Mouse (Mus musculus) forebrain, embryonic 16.5 days (tissue): Measurements from ENCODE around the gene Carmil1. TPM values are rescaled to one million over a fixed set of nuclear protein-coding genes. Genes with fewer than 3 reads are reported as not detected.
A peak's percentile ranks its signal among the peaks of the same experiment; 100 is the strongest.

Source experiments
- ATAC-seq: fragments of 200-750 bp; cut with Nextera tagmentation; 2 replicates; pipeline ENCODE4 v1.8.0; 2017; ENCODE audit warnings: mild to moderate bottlenecking, moderate library complexity
- H3K27ac ChIP-seq: fragments of 300-500 bp; sonication (generic); 2 replicates; pipeline ENCODE4 v1.5.1; 2014; ENCODE audit warnings: low read length, control low read depth
- H3K27me3 ChIP-seq: fragments of 300-500 bp; sonication (generic); replicated peaks from 2 replicates; pipeline ENCODE4 v1.6.1; 2014; ENCODE audit warnings: low read length; ENCODE audit not compliant: control insufficient read depth, insufficient read depth
- H3K36me3 ChIP-seq: fragments of 300-500 bp; sonication (generic); 2 replicates; pipeline ENCODE4 v1.6.1; 2014; ENCODE audit not compliant: control insufficient read depth, insufficient read depth
- H3K4me1 ChIP-seq: fragments of 300-500 bp; sonication (generic); replicated peaks from 2 replicates; pipeline ENCODE4 v1.6.1; 2014; ENCODE audit warnings: low read length; ENCODE audit not compliant: control insufficient read depth, insufficient read depth
- H3K4me2 ChIP-seq: fragments of 300-500 bp; sonication (generic); 2 replicates; pipeline ENCODE4 v1.6.1; 2014; ENCODE audit warnings: mild to moderate bottlenecking, low read length, control low read depth
- H3K4me3 ChIP-seq: fragments of 300-500 bp; sonication (generic); replicated peaks from 2 replicates; pipeline ENCODE4 v1.5.1; 2014; ENCODE audit warnings: mild to moderate bottlenecking, low read length, control low read depth
- H3K9ac ChIP-seq: fragments of 300-500 bp; sonication (generic); replicated peaks from 2 replicates; pipeline ENCODE4 v1.6.1; 2014; ENCODE audit warnings: low read depth, low read length, control low read depth
- H3K9me3 ChIP-seq: fragments of 300-500 bp; sonication (generic); 2 replicates; pipeline ENCODE4 v1.6.1; 2016; ENCODE audit warnings: low read length; ENCODE audit not compliant: control insufficient read depth
- WGBS: fragments of 180-500 bp; shearing (Covaris S2); extraction: QIAGEN DNeasy Blood & Tissue Kit; methylation state at CpG from one replicate; pipeline ENCODE4 v1.1.7; 2014; 5-methylcytosine and 5-hydroxymethylcytosine counted together
- polyA plus RNA-seq: library from polyadenylated mRNA; unstranded; fragments of >200 nt; fragmentation: Nextera tagmentation; extraction: Ambion mirVana; gene quantifications from 2 replicates; pipeline ENCODE4 v1.2.1, GENCODE M21; 2015

The Carmil1 gene
- polyA plus RNA-seq, 1 experiment from 2014 or later = 53.8 TPM

DNA sequence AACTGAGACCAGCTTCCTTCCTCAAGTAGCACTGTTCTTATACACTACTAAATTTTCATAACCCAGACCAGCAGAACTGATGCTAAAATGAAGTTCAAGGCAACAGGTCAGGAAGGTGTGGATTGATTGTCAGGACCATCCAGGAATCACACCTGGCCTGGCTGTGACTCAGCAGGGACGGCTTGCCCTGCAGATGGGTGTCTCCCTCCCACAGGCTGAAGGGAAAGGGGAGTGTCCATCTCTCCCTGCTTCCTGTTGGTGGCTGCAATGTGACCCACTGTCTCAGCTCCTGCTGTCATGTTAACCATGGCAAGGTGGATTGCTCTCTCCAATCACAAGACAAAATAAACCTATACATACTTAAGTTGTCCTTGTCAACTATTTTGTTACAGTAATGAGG, 215.1 kb downstream of the Carmil1 start:
- ATAC-seq = no peak
- 83% methylated on average over 1 of the region's 1 CpGs for WGBS

DNA sequence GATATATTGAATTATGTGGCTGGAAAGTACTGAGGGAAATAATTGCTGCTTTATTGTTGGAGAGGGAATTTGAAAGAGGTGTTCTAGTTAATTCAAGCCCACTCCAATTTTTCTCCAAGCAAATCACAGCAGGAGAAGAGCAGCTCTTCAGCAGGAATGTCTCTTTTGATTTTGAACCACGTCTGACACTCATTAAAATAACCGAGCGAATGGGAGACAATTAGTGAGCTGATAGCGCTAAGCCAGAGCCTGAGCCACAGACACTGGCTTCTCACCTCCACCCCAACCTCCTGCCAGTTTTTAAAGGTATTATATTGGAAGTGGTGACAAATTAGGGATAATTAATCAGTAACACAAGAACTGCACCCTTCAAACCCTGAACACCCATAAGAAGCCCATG, 217.8 kb downstream of the Carmil1 start:
- Histone ChIP-seq H3K9me3 (no peaks in the 10 kb centered on the region), H3K9ac (no peak overlapping the region), H3K36me3 (no peaks in the 10 kb centered on the region), H3K4me1 (peaks cover 4% of the 10 kb centered on the region), H3K27me3 (no peaks in the 10 kb centered on the region), H3K4me3 (no peak overlapping the region), H3K4me2 (no peak overlapping the region), H3K27ac (peak overlapping the region; percentile 12; the same call in 1 of the 2 replicates)
- ATAC-seq = peak; percentile 68
- WGBS = 3% methylated on average over 4 of the region's 4 CpGs

More for the DNA sequence above, 215.1 kb downstream of the Carmil1 start:
- Histone ChIP-seq H3K27me3 (no peaks in the 10 kb centered on the region), H3K36me3 (no peaks in the 10 kb centered on the region), H3K9me3 (no peaks in the 10 kb centered on the region), H3K4me3 (no peak overlapping the region), H3K27ac (no peak overlapping the region), H3K4me1 (peaks cover 4% of the 10 kb centered on the region), H3K9ac (no peak overlapping the region), H3K4me2 (no peak overlapping the region)

DNA sequence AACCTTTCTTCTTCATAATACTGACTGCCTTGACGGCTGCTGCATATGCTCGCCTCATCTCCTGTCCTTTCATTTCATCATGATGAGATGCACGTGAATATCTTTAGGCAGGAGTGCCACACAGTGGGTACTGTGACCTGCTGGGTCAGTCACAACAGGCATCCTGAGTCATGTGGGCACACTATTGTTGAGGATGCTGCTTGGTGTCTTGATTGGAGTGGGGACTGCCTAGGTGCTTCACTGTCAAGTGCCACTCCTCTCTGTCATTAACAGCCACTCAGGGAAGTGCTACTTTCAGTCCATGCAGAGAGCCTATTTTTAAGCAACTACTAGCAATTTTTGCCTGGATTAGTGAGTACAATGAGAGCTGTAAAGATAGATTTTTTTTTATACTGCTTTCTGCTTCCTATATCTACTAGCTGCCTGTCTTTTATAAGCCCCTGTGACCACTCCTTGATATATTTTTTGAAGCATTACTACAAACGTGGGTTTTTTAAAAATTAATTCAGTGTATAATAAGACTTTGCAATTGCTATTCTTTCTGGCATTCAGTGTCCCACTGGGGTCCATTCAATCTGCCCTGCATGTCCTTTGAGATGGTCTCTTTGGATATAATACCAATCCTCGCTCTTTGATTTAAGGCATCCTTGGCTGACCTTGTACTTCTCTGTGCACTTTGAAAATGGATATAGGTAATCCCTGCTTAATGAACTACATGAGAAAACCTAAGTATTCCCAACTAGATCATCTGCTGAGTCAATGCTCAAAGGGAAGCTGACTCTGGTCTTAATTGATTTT, 225.3 kb downstream of the Carmil1 start:
- Histone ChIP-seq H3K9me3 (no peaks in the 10 kb centered on the region), H3K4me1 (peaks cover 2% of the 10 kb centered on the region), H3K4me2 (no peak overlapping the region), H3K27me3 (no peaks in the 10 kb centered on the region), H3K9ac (no peak overlapping the region), H3K4me3 (no peak overlapping the region), H3K36me3 (no peaks in the 10 kb centered on the region), H3K27ac (no peak overlapping the region)
- WGBS = 54% methylated on average over 5 of the region's 5 CpGs
- ATAC-seq = no peak

DNA sequence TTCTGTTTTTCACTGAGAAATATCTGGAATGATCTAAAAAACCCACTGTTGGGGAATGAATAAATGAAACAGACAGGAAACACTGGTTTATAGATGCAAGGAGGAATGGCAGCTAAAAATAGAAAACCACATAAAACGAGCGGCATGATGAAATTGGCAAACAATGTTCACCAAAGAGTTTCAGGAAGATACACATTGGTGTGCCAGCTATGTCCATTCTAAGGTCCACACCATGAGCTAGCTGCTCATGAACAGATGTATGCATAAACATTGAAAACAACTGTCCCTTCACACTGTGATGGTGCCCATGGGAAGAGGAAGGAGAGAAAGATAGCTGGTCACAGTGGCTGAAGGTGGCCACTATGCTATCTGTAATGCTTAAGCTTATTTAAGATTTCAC, 229.1 kb downstream of the Carmil1 start:
- Histone ChIP-seq H3K4me1 (peaks cover 17% of the 10 kb centered on the region), H3K27me3 (no peaks in the 10 kb centered on the region), H3K9ac (no peak overlapping the region), H3K4me3 (no peak overlapping the region), H3K9me3 (no peaks in the 10 kb centered on the region), H3K36me3 (no peaks in the 10 kb centered on the region), H3K4me2 (no peak overlapping the region), H3K27ac (no peak overlapping the region)
- ATAC-seq = no peak
- WGBS = 78% methylated on average over 2 of the region's 2 CpGs

DNA sequence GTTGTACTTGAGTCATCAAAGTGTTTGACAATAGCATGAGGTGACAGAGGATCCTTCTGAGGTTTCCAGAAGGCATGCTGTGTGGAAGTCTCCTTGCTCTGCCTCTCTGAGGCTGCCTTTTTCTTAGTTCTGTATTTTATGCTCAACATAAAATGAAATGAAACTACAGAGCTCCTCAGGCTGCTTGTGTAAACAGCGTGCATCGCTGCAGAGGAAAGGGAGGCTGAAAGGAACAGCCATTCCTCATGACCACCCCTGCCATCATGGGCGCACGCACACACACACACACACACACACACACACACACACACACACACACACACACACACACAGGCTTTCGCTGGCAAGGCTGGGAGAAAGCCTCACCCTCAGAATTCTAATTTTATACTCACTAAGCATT, 230.3 kb downstream of the Carmil1 start:
- 70% methylated on average over 5 of the region's 5 CpGs for WGBS
- H3K27ac ChIP-seq = peak overlapping the region; percentile 86
- no peak overlapping the region for H3K9ac ChIP-seq
- no peaks in the 10 kb centered on the region for H3K36me3 ChIP-seq
- H3K9me3 ChIP-seq = no peaks in the 10 kb centered on the region
- ATAC-seq = no peak
- no peak overlapping the region for H3K4me3 ChIP-seq
- H3K4me1 ChIP-seq = peaks cover 22% of the 10 kb centered on the region
- no peaks in the 10 kb centered on the region for H3K27me3 ChIP-seq
- H3K4me2 ChIP-seq = no peak overlapping the region

DNA sequence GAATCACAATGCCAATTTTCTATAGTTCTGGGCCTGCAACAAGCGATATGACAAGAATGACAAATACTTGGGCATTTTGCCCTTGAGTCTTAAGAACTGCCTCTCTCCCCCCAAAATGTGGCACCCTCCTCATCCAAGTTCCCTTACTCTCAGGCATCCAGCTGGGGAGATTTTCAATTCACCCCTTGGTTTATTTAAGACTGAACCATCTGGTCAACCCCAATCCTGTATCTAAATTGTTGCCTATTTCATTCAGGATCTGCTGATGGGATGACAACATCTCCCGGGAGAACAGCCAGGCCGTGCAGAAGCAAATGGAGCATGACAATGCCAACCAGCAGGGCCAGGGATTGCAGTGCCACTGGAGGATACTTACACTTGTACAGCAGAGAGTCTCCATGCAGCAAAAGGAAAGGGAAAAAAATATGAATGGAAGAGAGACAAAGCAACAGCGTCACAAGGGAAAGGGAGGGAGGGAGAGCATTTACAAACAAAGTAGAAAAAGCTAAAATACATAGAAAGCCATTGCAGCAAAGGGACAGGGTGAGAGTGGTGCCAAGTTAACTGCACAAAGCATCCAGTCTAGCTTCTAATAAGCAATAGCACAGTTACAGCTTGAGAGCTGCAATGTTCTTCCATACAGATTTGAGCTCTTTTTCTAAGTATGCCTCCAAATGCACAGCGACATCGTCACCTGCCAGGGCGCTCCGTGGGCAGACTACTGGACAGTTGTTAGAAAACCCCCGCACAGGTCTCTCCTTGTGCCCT, 231.1 kb downstream of the Carmil1 start:
- Histone ChIP-seq H3K27me3 (no peaks in the 10 kb centered on the region), H3K4me3 (no peak overlapping the region), H3K9me3 (no peaks in the 10 kb centered on the region), H3K36me3 (no peaks in the 10 kb centered on the region), H3K4me2 (0 out of 2 replicates have a peak overlapping the region, but pooled peaks have one; percentile 21), H3K9ac (no peak overlapping the region), H3K27ac (peak overlapping the region; percentile 86), H3K4me1 (peaks cover 26% of the 10 kb centered on the region)
- 39% methylated on average over 9 of the region's 9 CpGs for WGBS
- ATAC-seq = peak; percentile 89

DNA sequence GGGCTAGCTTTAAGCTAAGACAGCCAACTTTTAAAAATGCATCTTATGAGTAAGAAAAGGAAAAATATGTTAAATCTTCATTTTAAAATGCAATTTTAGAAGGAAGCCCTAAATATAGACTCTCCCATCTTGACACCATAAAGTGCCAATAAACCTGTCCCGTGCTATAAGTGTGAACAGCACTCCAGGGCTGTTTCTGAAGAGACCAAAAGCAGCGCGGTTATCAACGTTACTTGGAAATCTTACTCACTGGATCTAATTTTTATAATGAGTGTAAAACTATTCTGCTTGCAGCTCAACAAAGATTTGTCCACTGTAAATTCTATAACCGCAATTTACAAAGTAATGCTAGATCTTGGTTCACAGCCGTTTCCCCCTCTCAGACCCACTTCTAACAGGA, 232.0 kb downstream of the Carmil1 start:
- Histone ChIP-seq H3K4me2 (no peak overlapping the region), H3K4me1 (peaks cover 26% of the 10 kb centered on the region), H3K9ac (no peak overlapping the region), H3K27me3 (no peaks in the 10 kb centered on the region), H3K9me3 (no peaks in the 10 kb centered on the region), H3K36me3 (no peaks in the 10 kb centered on the region), H3K27ac (peak overlapping the region; percentile 41), H3K4me3 (no peak overlapping the region)
- 74% methylated on average over 6 of the region's 6 CpGs for WGBS
- ATAC-seq = peak; percentile 29; the same call in 1 of the 2 replicates

DNA sequence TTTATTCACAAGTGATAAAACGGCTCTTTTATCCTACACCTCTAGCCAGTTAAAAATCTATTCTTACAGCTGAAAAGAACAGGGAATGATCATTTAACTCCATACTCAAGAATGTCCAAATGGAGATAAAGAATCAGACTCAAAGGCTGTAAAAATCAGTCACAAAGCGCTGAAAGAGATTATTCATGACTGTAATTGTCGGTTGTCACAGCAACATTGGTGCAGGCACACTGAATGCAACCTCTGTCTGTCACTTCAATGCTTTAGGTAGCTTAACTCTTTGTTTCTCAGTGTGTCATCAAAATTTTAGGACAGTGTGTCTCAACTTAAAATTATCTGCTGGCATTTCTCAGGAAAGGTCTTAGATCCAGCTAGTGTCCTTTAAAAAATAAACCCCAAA, 235.3 kb downstream of the Carmil1 start:
- Histone ChIP-seq H3K27me3 (no peaks in the 10 kb centered on the region), H3K4me1 (peaks cover 25% of the 10 kb centered on the region), H3K9ac (no peak overlapping the region), H3K9me3 (no peaks in the 10 kb centered on the region), H3K4me2 (no peak overlapping the region), H3K36me3 (peaks cover 8% of the 10 kb centered on the region), H3K4me3 (no peak overlapping the region), H3K27ac (peak overlapping the region; percentile 60)
- peak; percentile 37; the same call in 1 of the 2 replicates for ATAC-seq
- WGBS = 18% methylated on average over 3 of the region's 3 CpGs

DNA sequence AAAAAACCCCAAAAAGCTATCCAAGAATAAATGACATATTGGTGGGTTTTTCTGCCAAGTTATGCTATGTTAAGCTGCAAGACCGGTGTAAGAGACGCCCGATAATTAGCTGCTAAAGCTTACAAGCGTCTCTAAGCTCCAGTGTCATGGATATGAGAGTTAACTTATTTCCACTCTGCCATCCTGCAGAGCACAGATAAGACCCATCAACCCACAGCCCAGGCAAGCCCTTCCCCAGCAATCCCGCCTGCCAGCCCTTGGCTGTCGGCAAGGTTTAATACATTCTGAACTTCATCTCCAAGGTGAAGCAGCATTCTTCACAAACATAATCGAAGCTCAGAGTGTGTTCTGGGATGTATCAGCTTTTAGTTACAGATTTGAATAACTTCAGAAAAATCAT, 240.4 kb downstream of the Carmil1 start:
- H3K4me1 ChIP-seq = peaks cover 3% of the 10 kb centered on the region
- H3K27ac ChIP-seq = no peak overlapping the region
- 66% methylated on average over 7 of the region's 7 CpGs for WGBS
- no peak for ATAC-seq
- H3K4me2 ChIP-seq = no peak overlapping the region
- no peaks in the 10 kb centered on the region for H3K9me3 ChIP-seq
- no peak overlapping the region for H3K9ac ChIP-seq
- H3K27me3 ChIP-seq = no peaks in the 10 kb centered on the region
- H3K36me3 ChIP-seq = peaks cover 8% of the 10 kb centered on the region
- no peak overlapping the region for H3K4me3 ChIP-seq
